Mouse (Mus musculus) spleen, adult 2 months (tissue): ENCODE data around the gene Macrod2. TPM values are rescaled to one million over a fixed set of nuclear protein-coding genes. Genes with fewer than 3 reads are reported as not detected.

Experiments used
- DNase-seq, 2 experiments: peaks; one replicate each; pipeline versions ENCODE4 v3.0.0 to v3.0.0-alpha.2; 2012 to 2021; ENCODE audit warnings: low spot score in 2 of 2, low read depth in 1 of 2
- H3K27ac ChIP-seq: fragments of 200-500 bp; 2 replicates; pipeline ENCODE4 v1.5.1; 2012; ENCODE audit warnings: low read length, inconsistent platforms; ENCODE audit not compliant: insufficient read depth
- H3K27me3 ChIP-seq: fragments of 200-500 bp; 2 replicates; pipeline ENCODE4 v1.6.1; 2012; ENCODE audit warnings: mild to moderate bottlenecking, moderate library complexity, low read length, inconsistent platforms; ENCODE audit not compliant: control insufficient read depth, insufficient read depth
- H3K36me3 ChIP-seq: fragments of 200-500 bp; 2 replicates; pipeline ENCODE4 v1.6.1; 2012; ENCODE audit warnings: mild to moderate bottlenecking, low read length, inconsistent platforms; ENCODE audit not compliant: control insufficient read depth, insufficient read depth
- H3K4me1 ChIP-seq: fragments of 200-500 bp; 2 replicates; pipeline ENCODE4 v1.6.1; 2011; ENCODE audit warnings: inconsistent platforms; ENCODE audit not compliant: control insufficient read depth, insufficient read depth, insufficient read length
- H3K4me3 ChIP-seq: fragments of 200-500 bp; 2 replicates; pipeline ENCODE4 v1.5.1; 2011; ENCODE audit warnings: mild to moderate bottlenecking, inconsistent platforms; ENCODE audit not compliant: insufficient read depth, insufficient read length; ENCODE audit errors: extremely low read depth
- CTCF ChIP-seq: fragments of 200-500 bp; IDR thresholded peaks from 2 replicates; pipeline ENCODE4 v1.5.1; 2011; ENCODE audit warnings: mild to moderate bottlenecking, inconsistent platforms; ENCODE audit not compliant: insufficient read depth, insufficient read length, insufficient replicate concordance; ENCODE audit errors: extremely low read depth
- POLR2A ChIP-seq: fragments of 200-500 bp; IDR thresholded peaks from 2 replicates; pipeline ENCODE4 v1.6.1; 2011; ENCODE audit warnings: low read depth, low read length, inconsistent platforms
- WGBS: fragments of 180-500 bp; shearing (Covaris S2); methylation state at CpG from one replicate; pipeline ENCODE4 v1.1.7; 2018; 5-methylcytosine and 5-hydroxymethylcytosine counted together
- polyA plus RNA-seq: library from polyadenylated mRNA; depleted of rRNA; stranded (reverse); fragments of >200 nt; gene quantifications from 2 replicates; pipeline ENCODE4 v1.2.3, GENCODE M21; 2012

Macrod2 gene
- polyA plus RNA-seq, 1 experiment: 2.2 TPM

- 57% methylated on average over 2 of the region's 2 CpGs for WGBS
- TF ChIP-seq POLR2A (no peak), CTCF (no peak)
- Histone ChIP-seq H3K36me3 (no peaks in the 10 kb centered on the region), H3K27ac (no peak overlapping the region), H3K27me3 (no peaks in the 10 kb centered on the region), H3K4me1 (no peaks in the 10 kb centered on the region), H3K4me3 (no peak overlapping the region)
- DNase-seq: no peak
Measured at GRCm38 (mm10) chr2:142149310-142149709, 1754.2 kb downstream of the Macrod2 start.

GRCm38 (mm10) chr2:142163506-142164275, 1768.6 kb downstream of the Macrod2 start:
- 44% methylated on average over 10 of the region's 10 CpGs for WGBS
- no peak overlapping the region for H3K4me3 ChIP-seq
- no peaks in the 10 kb centered on the region for H3K36me3 ChIP-seq
- DNase-seq: no peak
- H3K4me1 ChIP-seq: no peaks in the 10 kb centered on the region
- H3K27ac ChIP-seq: no peak overlapping the region
- TF ChIP-seq POLR2A: no peak
- TF ChIP-seq CTCF: no peak
- H3K27me3 ChIP-seq: no peaks in the 10 kb centered on the region

GRCm38 (mm10) chr2:142169649-142170048, 1774.5 kb downstream of the Macrod2 start:
- H3K27ac ChIP-seq: no peak overlapping the region
- TF ChIP-seq POLR2A: no peak
- no peak for TF ChIP-seq CTCF
- H3K36me3 ChIP-seq: no peaks in the 10 kb centered on the region
- no peak for DNase-seq
- no peak overlapping the region for H3K4me3 ChIP-seq
- WGBS: 62% methylated on average over 2 of the region's 2 CpGs
- no peaks in the 10 kb centered on the region for H3K4me1 ChIP-seq
- no peaks in the 10 kb centered on the region for H3K27me3 ChIP-seq

- Histone ChIP-seq H3K4me1 (no peaks in the 10 kb centered on the region), H3K36me3 (no peaks in the 10 kb centered on the region), H3K27me3 (no peaks in the 10 kb centered on the region), H3K4me3 (no peak overlapping the region), H3K27ac (no peak overlapping the region)
- no peak for TF ChIP-seq CTCF
- TF ChIP-seq POLR2A: no peak
- 86% methylated on average over 3 of the region's 3 CpGs for WGBS
- no peak for DNase-seq
Measured at GRCm38 (mm10) chr2:142172706-142173105, 1777.6 kb downstream of the Macrod2 start.

GRCm38 (mm10) chr2:142174039-142174438, 1778.9 kb downstream of the Macrod2 start:
- Histone ChIP-seq H3K4me3 (no peak overlapping the region), H3K36me3 (no peaks in the 10 kb centered on the region), H3K27me3 (no peaks in the 10 kb centered on the region), H3K27ac (no peak overlapping the region), H3K4me1 (no peaks in the 10 kb centered on the region)
- WGBS: 79% methylated on average over 2 of the region's 2 CpGs
- DNase-seq: no peak
- no peak for TF ChIP-seq POLR2A
- no peak for TF ChIP-seq CTCF

GRCm38 (mm10) chr2:142186922-142187321, 1791.8 kb downstream of the Macrod2 start:
- Histone ChIP-seq H3K4me3 (no peak overlapping the region), H3K27me3 (no peaks in the 10 kb centered on the region), H3K36me3 (no peaks in the 10 kb centered on the region), H3K4me1 (no peaks in the 10 kb centered on the region), H3K27ac (no peak overlapping the region)
- DNase-seq: no peak
- 85% methylated on average over 2 of the region's 2 CpGs for WGBS
- TF ChIP-seq CTCF: no peak
- TF ChIP-seq POLR2A: no peak

- Histone ChIP-seq H3K4me3 (no peak overlapping the region), H3K27me3 (no peaks in the 10 kb centered on the region), H3K36me3 (no peaks in the 10 kb centered on the region), H3K4me1 (no peaks in the 10 kb centered on the region), H3K27ac (no peak overlapping the region)
- WGBS: 91% methylated on average over 5 of the region's 5 CpGs
- TF ChIP-seq POLR2A (no peak), CTCF (no peak)
- DNase-seq: no peak
Measured at GRCm38 (mm10) chr2:142187428-142187827, 1792.3 kb downstream of the Macrod2 start.
